Mouse (Mus musculus): Measurements from ENCODE around the gene Syt7.

DNA sequence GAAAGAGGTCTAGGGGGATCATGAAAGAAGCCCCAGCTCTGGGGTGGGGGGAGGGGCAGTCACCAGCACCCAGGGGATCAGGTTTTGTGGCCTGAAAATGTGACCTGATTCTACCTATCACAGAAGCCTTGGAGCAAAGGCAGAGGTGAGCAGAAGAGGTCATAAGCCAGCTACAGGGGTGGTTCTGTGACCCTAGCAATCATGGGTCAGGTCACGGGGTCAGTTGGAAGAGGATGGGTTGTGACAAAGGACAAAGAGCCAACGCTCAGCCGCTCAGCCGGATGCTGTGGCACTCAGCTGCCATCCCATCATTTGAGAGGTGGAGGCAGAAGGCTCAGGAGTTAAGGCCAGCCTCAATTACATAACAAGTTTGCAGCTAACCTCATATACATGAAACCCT, 75.5 kb downstream of the Syt7 start:
- TF ChIP-seq CTCF (IDR thresholded peaks at IDR 0.05; ENCODE audit: low read depth, low read length) (no peak), POLR2A (IDR thresholded peaks at IDR 0.05; ENCODE audit: extremely low read depth, insufficient read depth, low read length) (no peak)
